Mouse (Mus musculus): ENCODE measurements around the gene Nubpl.
A peak's percentile ranks its signal among the peaks of the same experiment; 100 is the strongest.

The Nubpl gene

GRCm38 (mm10) chr12:52247438-52247837, 149.9 kb downstream of the Nubpl start:
- DNase-seq (ENCODE audit: low read depth) = no peak

GRCm38 (mm10) chr12:52248531-52248930, 151.0 kb downstream of the Nubpl start:
- DNase-seq (ENCODE audit: low read depth) = peak; percentile 62

DNA sequence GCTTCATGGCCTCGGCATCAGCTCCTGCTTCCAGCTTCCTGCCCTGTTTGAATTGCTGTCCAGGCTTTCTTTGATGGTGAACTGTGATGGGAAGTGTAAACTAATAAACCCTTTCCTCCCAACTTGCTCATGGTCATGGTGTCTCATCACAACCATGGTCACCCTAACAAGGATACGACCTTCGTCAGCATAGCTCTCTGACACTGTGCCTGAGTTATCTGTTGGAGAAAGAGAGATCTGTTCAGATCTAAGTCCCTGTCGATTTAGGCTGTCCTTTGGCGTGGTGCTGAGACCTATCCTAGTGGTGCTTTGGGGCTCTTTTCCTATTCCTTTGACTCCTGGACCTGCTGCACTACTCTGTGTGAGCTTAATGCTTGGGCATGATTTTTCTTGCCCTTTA, 156.6 kb downstream of the Nubpl start:
- no peak for DNase-seq (ENCODE audit: low read depth)

DNA sequence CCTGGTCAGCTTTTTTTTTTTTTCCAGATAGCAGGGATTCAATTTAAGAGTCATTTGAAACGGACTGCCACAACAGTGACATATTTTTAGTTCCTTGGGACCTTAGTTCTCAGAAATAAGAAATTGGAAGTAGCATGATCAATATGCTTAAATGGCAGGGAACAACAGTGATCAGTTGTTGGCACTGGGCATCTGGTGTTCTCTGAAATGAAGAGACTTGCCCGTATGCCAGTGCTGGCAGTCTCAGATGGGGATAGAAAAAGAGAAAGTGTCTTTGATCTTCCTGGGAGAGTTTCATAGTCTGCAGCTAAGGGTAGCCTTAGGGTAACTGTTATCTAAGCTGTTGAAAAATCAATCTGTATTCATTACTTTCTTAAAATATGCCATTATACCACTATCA, 170.6 kb downstream of the Nubpl start:
- no peak for DNase-seq (ENCODE audit: low read depth)

GRCm38 (mm10) chr12:52272828-52273227, 175.3 kb downstream of the Nubpl start:
- no peak for DNase-seq (ENCODE audit: low read depth)

DNA sequence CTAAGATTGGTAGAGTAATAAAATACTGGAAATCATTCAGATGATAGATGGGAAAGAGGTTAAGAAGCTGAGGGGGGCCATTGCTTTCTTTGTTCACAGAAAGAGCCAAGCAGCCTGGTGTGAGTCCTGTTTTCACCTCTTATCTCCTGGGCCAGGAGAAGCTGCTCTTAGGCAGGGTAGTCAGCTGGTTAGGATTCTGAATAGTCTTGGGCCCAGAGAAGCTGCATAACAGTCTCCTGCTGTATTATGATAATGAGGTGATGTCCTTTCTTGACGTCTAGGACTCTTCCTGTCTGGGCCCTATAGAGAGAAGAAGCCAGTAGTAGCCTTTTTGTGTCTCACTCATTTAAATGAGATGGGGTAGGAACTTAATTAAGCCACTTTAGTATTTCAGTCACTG, 178.8 kb downstream of the Nubpl start:
- no peak for DNase-seq (ENCODE audit: low read depth)

DNA sequence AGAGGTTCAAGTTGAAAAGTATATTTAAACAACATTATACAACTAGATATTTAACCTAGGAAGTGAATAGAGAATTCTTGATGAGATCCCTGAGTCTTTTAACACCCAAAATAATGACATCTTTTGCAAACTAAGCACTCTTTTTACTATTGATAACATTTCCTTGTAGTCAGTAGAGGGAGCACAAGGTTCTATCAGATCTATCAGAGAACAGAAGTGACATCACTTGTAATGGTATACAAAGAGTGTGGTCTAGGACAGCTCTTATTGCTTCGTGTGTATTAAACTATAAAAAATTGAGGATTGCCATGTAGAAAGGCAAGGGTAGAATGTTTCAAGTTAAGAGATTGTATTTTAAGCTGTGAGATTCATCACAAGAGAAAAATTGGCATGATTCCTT, 183.7 kb downstream of the Nubpl start:
- no peak for DNase-seq (ENCODE audit: low read depth)

- DNase-seq (ENCODE audit: low read depth) = peak; percentile 69
Measured at GRCm38 (mm10) chr12:52284471-52284870, 186.9 kb downstream of the Nubpl start.

- peak; percentile 53 for DNase-seq (ENCODE audit: low read depth)
Measured at GRCm38 (mm10) chr12:52286802-52287201, 189.3 kb downstream of the Nubpl start.

DNA sequence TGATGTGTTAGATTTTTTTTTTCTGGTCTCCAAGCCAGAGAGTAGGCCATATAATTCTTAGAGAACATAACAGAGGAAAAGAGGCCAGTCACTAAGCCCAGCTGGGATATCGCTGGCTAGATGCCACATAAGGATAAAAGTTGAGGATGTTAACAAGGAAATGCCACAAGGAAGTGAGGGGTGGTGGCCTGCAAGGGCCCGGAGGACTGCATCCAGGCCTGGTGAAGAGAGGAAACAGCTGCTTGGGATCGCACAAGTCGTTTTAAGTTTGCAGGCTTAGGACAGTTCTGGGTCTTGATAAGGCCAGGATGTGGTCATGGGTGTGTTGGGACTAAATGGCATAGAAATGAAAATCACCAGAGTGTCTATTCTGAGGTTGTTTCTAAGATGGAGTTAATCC, 191.0 kb downstream of the Nubpl start:
- DNase-seq (ENCODE audit: low read depth) = no peak

DNA sequence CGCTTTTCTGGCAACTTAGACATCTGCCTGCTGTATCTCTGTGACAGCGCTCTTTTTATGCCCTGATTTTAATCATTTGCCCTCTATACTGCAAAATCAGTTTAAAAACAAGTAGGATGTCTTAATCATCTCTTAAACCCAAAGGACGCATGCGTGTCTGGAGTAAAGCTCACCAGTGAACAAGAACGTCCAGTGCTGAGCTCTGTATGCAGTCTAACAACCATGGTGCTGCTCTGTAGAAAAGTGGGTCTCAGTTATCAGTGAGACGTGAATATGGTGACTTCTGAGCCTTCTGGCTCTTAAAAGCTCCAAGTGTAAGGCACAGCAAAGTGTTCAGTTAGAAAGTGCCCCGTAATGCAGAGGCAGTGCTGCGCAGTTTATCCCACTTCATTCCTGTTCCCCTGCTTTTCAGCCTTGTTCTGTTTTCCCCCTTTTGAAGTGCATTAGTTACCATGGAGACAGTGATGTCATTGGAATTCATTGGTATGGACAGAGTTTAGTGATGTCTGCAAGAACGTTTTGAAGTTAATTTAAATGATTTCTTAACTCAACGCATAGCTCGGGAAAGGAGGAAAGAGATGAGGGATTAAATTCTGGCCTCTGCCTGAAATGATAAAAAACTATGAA, 191.5 kb downstream of the Nubpl start:
- peak; percentile 17 for DNase-seq (ENCODE audit: low read depth)

GRCm38 (mm10) chr12:52289594-52289993, 192.1 kb downstream of the Nubpl start:
- DNase-seq (ENCODE audit: low read depth) = no peak

DNA sequence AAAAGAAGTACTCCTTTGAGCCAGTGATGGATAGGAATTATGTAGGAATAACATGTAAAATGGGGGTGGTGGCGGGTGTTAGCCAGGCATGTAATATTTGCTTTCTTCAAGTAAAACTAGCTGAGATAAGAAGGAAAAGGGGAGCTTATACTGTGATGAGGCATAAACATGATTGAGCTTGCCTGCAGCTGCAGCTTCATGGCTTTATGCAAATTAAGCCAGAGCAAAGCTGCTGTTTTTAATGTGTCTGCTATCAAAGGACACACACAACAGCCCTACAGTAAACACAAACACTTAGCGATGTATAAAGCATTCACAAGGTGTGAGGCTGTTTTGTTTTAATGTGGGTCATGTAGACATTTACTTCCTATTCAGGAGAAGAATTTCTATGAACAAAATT, 196.4 kb downstream of the Nubpl start:
- no peak for DNase-seq (ENCODE audit: low read depth)

DNA sequence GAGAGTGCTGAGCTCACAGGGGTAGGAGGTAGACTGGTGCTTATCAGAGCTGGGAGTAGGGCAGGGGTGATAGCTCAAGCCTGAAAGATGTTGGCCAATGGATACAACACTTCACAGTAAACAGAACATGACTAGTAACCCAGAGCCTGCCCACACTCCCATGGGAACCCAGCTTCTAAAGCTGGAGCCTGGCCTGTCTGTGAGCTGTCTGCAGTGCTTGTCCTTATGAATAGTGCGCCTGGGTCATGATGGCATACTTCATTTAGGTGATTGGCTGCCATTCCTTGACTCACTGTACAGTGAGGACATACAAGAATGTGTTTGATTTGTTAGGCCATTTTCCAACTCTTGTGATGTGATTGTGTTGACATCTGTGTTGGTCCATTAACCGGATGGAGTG, 200.5 kb downstream of the Nubpl start:
- peak; percentile 64 for DNase-seq (ENCODE audit: low read depth)

DNA sequence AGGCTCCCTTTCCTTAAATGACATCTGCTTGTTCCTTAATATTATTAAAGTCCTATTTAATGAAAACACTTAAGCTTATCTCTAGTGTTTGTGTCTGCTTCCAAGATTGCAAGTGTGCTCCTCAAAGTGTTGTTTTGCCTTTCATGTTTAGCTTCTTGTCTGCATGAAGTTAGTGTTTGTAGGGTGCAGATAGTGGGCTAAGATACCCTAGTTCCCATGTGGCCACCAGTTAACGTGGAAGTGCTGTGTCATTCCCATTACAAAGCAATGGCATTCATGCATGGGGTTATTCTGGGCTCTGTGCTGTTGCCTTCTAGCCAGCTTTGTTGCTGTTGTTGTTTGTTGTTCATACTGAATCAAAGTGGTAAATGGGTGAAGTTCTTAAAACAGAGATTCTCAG, 201.1 kb downstream of the Nubpl start:
- DNase-seq (ENCODE audit: low read depth) = no peak

DNA sequence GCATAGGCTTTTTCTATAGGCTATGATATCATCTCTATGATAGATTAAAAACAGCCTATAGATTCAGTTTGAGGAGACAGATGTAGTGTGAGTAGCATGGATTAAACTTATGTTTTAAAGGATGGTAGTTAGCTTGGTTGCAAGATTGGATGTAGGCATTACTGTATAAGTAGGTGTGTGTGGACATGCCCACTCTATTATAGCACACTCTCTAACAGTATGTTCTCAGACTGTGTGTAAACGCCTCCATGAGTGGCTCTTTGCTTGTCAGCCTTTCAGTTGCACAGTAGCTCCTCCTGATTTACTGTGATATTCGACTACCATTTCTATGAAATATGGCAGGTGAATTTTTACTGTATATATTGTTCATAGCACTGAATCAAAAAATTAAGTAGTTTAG, 205.4 kb downstream of the Nubpl start:
- DNase-seq (ENCODE audit: low read depth) = no peak

- no peak for DNase-seq (ENCODE audit: low read depth)
Measured at GRCm38 (mm10) chr12:52306348-52306747, 208.8 kb downstream of the Nubpl start.

DNA sequence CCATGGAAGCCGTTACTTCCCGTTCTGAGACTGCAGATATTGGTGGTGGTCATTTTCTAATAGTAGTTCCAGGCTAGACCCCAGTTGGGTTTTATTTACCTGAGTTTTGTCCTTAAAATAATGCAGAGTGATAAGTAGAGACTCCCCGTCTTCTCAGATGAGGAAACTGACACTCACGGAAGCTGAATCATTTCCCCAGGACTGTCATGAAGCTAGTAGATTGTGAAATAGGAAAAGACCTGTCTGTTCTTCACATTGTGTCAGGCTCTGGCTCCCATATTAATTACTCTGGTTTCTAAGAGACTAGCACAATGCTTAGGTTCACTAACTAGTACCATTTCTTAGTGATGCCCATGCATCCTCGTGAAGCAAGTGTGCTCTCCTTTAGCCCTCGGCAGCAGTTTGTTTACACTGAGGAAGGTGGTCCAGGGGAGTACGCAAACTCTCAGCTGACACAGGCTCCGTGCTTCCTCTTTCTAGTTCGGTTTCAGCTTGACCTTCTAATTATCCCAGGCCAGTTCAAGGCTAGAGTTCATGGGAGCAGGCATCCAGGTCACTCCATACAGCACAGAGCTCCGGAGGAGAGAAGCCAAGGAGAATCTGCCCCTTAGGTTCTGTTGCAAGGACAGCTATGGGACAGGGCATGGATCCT, 209.9 kb downstream of the Nubpl start:
- DNase-seq (ENCODE audit: low read depth) = no peak

DNA sequence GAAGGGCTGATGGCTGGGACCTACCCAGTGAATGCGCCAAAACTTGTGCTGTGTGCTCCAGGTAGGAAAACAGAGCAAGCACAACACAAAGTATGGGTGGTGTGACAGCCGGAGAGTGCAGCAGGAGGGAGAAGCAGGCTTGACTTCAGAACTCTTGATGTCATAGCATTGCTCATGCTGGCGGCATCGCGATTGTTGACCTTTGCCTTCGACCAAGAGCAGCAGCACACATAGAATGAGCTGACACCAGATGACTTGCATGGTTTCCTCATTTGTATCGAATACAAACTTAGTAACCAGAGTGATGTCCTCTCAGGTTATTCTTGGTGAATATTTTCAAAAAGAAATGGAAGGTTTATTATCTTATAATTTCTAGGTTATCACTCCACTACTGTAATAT, 211.1 kb downstream of the Nubpl start:
- DNase-seq (ENCODE audit: low read depth) = no peak

- DNase-seq (ENCODE audit: low read depth) = peak; percentile 11
Measured at GRCm38 (mm10) chr12:52314818-52315217, 217.3 kb downstream of the Nubpl start.

DNA sequence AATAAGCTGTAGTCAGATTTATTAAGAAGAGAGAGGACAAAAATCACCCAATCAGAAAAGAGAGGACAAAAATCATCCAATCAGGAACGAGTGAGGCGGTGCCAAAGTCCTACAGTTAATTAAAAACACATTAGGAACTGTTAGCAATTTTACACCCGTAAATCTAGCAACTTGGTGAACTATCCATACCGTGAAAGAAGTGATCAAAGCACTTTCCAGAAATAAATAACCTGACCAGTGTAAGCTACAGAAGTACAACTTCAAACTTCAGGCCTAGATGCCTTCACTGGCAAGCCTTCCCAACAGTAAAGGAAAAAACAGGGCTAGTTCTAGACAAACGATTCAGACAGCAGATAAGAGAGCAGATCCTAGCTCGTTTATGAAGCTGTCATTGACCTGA, 220.1 kb downstream of the Nubpl start:
- no peak for DNase-seq (ENCODE audit: low read depth)

DNA sequence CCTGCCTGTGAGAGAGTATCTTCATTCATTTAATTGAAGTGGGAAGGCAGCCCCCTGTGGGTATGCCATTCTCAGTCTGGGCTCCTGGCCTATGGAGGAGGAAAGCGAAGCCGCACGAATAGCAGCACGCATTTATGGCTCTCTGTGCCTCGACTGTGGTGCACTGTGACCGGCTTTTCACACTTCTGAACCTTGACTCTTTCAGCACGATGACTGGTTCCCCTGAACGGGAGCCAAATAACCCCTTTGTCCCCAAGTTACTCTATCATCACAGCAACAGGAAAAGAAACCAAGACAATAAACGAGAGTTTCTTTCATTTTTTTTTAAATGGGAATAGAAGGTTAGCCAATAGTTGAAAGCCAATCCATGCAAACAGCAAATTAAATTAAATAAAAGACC, 220.9 kb downstream of the Nubpl start:
- DNase-seq (ENCODE audit: low read depth) = no peak

DNA sequence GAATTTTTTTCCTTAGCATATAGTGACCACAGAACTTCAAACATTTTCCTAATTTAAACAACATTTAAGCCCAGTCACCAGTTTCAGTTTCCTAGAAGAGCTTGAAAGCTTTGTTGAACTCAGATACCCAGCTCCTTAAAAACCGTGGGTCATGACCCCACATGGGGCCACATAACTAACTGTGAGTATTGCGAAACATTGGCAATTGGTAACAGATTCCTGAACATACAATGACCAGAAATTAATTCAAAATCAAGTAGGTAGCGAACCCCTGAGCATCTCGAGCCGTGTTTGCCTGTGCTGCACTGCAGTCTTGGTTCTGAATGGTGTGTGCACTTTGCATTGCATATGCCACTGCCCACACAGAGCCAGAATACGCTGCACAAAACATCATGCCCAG, 221.6 kb downstream of the Nubpl start:
- peak; percentile 16 for DNase-seq (ENCODE audit: low read depth)

- DNase-seq (ENCODE audit: low read depth) = no peak
Measured at GRCm38 (mm10) chr12:52328488-52328887, 231.0 kb downstream of the Nubpl start.
